Mouse (Mus musculus) intestine, embryonic 15.5 days (tissue): ENCODE results near the gene Akna. TPM values are rescaled to one million over a fixed set of nuclear protein-coding genes. Genes with fewer than 3 reads are reported as not detected.
A peak's percentile ranks its signal among the peaks of the same experiment; 100 is the strongest.

Experiments used
- ATAC-seq: fragments of 200-750 bp; cut with Nextera tagmentation; 2 replicates; pipeline ENCODE4 v1.8.0; 2017; ENCODE audit warnings: moderate TSS enrichment, moderate library complexity
- H3K27ac ChIP-seq: fragments of 300-500 bp; sonication (generic); 2 replicates; pipeline ENCODE4 v1.5.1; 2015; ENCODE audit warnings: mild to moderate bottlenecking, inconsistent platforms
- H3K27me3 ChIP-seq: fragments of 300-500 bp; sonication (generic); replicated peaks from 2 replicates; pipeline ENCODE4 v1.6.1; 2015; ENCODE audit warnings: inconsistent platforms
- H3K36me3 ChIP-seq: fragments of 300-500 bp; sonication (generic); 2 replicates; pipeline ENCODE4 v1.6.1; 2015; ENCODE audit warnings: inconsistent platforms
- H3K4me1 ChIP-seq: fragments of 300-500 bp; sonication (generic); replicated peaks from 2 replicates; pipeline ENCODE4 v1.6.1; 2015; ENCODE audit warnings: inconsistent platforms
- H3K4me2 ChIP-seq: fragments of 300-500 bp; sonication (generic); replicated peaks from 2 replicates; pipeline ENCODE4 v1.6.1; 2015; ENCODE audit warnings: mild to moderate bottlenecking, inconsistent platforms
- H3K4me3 ChIP-seq: fragments of 300-500 bp; sonication (generic); replicated peaks from 2 replicates; pipeline ENCODE4 v1.5.1; 2015; ENCODE audit warnings: inconsistent platforms
- H3K9ac ChIP-seq: fragments of 300-500 bp; sonication (generic); 2 replicates; pipeline ENCODE4 v1.6.1; 2015; ENCODE audit warnings: inconsistent platforms
- H3K9me3 ChIP-seq: fragments of 300-500 bp; sonication (generic); 2 replicates; pipeline ENCODE4 v1.6.1; 2016; ENCODE audit warnings: inconsistent platforms
- WGBS: fragments of 180-500 bp; shearing (Covaris S2); methylation state at CpG from one replicate; pipeline ENCODE4 v1.1.7; 2015; 5-methylcytosine and 5-hydroxymethylcytosine counted together
- polyA plus RNA-seq: library from polyadenylated mRNA; unstranded; fragments of >200 nt; fragmentation: Nextera tagmentation; extraction: Ambion mirVana; gene quantifications from 2 replicates; pipeline ENCODE4 v1.2.1, GENCODE M21; 2015

Akna gene
- polyA plus RNA-seq, 1 experiment from 2014 or later = 5.6 TPM

DNA sequence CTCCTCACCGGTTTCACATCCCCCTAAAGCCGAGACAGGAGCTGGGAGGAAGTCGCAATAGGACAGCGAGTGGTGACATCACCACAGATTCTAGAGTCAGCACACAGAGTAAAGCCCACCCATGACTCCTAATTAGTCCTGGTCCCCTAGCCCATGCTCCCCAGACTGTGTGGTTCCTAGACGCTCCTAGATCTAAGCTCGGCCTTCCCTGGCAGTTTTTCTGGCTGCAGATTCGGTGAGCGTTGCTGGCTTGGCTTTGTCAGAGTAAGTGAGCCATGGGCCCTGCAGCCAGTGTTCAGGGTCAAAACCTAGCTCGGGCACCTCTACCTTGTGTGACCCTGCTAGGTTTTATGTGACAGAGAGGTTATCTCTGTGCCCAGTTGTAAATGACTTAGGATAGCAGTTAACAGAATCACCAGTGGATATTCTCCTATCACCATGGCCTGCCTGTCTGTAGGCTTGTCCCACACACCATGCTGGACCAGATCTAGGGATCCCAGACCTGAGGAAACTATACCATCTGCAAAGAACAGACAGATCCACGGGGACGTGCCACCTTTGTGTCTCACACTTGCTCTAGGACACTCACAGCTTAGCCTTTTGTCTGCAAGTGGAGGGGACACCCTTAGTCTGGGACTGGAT, 13.1 kb downstream of the Akna start:
- H3K4me3 ChIP-seq = no peak overlapping the region
- 72% methylated on average over 11 of the region's 11 CpGs for WGBS
- no peaks in the 10 kb centered on the region for H3K27me3 ChIP-seq
- 0 out of 2 replicates have a peak, but pooled peaks cover 2% of the 10 kb centered on the region for H3K4me1 ChIP-seq
- no peak overlapping the region for H3K27ac ChIP-seq
- ATAC-seq = no peak
- H3K36me3 ChIP-seq = peaks cover 6% of the 10 kb centered on the region; the same call in 1 of the 2 replicates
- no peak overlapping the region for H3K9ac ChIP-seq
- H3K9me3 ChIP-seq = no peaks in the 10 kb centered on the region
- no peak overlapping the region for H3K4me2 ChIP-seq

DNA sequence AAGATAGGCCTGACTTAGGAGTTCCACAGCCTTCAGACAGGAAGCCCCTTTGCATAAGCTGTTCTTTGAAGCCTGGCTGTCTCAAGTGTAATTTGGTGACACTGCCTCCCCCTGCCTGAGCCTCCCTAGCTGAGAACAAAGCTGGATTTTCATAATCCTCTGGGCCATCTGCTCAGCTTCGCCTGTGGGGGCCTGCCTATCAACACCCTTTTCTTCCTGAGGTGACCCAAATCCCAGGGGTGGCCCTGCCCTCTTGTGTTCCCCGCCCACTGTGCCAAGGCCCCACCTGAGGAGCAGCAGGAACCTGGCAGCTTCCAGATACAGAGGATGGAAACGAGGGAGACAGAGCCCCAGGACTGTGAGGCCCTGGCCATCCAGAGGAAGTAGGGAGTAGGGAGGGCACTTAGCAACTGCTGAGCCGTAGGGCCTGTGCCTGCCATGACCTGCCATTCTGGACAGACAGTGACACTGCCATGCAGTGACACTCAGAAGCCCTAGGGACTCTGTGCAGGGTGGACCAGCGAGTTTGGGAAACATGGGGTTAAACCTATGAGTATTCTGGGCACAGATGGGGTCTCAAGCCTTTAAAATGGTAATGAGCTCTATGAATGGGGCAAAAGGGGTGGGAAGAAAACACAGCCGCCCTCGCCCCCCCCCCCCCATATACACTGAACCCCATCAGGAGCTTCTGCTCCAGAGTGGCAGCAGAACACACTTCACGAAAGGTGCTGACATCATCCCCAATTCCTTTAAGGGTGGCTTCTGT, 13.8 kb downstream of the Akna start:
- no peak overlapping the region for H3K4me3 ChIP-seq
- H3K27me3 ChIP-seq = no peaks in the 10 kb centered on the region
- 0 out of 2 replicates have a peak, but pooled peaks cover 2% of the 10 kb centered on the region for H3K4me1 ChIP-seq
- 0 out of 2 replicates have a peak, but pooled peaks cover 2% of the 10 kb centered on the region for H3K36me3 ChIP-seq
- WGBS = 51% methylated on average over 8 of the region's 8 CpGs
- no peak overlapping the region for H3K27ac ChIP-seq
- H3K9ac ChIP-seq = no peak overlapping the region
- ATAC-seq = no peak
- no peaks in the 10 kb centered on the region for H3K9me3 ChIP-seq
- H3K4me2 ChIP-seq = no peak overlapping the region

GRCm38 (mm10) chr4:63388029-63388428, 15.1 kb downstream of the Akna start:
- WGBS = 85% methylated on average over 6 of the region's 6 CpGs
- Histone ChIP-seq H3K4me3 (no peak overlapping the region), H3K9ac (no peak overlapping the region), H3K27ac (no peak overlapping the region), H3K4me1 (0 out of 2 replicates have a peak, but pooled peaks cover 2% of the 10 kb centered on the region), H3K9me3 (no peaks in the 10 kb centered on the region), H3K36me3 (no peaks in the 10 kb centered on the region; the same call in 1 of the 2 replicates), H3K27me3 (no peaks in the 10 kb centered on the region), H3K4me2 (no peak overlapping the region)
- ATAC-seq = no peak

DNA sequence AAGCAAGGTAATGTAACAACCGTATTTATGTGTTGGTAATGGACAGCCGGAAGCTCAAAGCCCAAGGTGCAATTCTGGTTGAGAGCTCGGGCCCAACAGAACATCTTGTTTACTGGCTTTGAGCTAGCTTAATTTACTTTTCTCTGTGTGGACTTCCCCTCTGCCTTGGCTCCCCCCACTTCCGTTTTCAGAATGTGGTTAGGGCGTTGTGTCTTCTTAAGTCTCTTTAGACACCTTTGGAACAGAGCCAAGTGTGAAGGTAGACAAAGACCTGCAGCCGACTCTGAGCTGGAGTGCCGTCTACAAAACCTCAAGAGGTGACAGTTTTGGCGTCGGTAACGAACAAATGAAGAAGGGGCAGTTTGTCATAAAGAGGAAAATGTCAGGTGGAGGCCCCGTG, 17.4 kb downstream of the Akna start:
- no peak overlapping the region for H3K27ac ChIP-seq
- 0 out of 2 replicates have a peak, but pooled peaks cover 2% of the 10 kb centered on the region for H3K4me1 ChIP-seq
- H3K9me3 ChIP-seq = no peaks in the 10 kb centered on the region
- H3K9ac ChIP-seq = no peak overlapping the region
- H3K4me2 ChIP-seq = no peak overlapping the region
- H3K4me3 ChIP-seq = no peak overlapping the region
- H3K27me3 ChIP-seq = no peaks in the 10 kb centered on the region
- 77% methylated on average over 11 of the region's 11 CpGs for WGBS
- peaks cover 9% of the 10 kb centered on the region for H3K36me3 ChIP-seq
- ATAC-seq = no peak

DNA sequence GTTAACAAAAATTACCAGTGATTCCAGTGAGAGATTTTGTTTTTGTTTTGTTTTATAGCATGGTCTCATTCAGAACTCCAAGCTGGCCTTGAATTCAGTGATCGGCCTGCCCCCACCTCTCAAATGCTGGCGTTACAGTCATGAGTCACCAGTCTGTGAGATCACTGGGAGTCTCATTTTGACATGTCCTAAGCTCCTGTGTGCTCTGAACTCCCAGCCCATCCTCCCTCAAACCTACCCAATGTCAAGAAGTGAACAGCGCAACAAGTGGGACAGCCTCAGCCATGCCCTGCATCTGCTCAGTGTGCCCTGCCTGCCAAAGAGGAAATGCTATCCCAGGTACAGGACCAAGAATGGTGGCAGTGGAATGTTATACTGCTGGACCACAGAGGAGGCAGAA, 17.9 kb downstream of the Akna start:
- no peak overlapping the region for H3K27ac ChIP-seq
- H3K36me3 ChIP-seq = peaks cover 9% of the 10 kb centered on the region
- no peaks in the 10 kb centered on the region for H3K4me1 ChIP-seq
- no peaks in the 10 kb centered on the region for H3K9me3 ChIP-seq
- no peak overlapping the region for H3K9ac ChIP-seq
- 88% methylated on average over 3 of the region's 3 CpGs for WGBS
- H3K4me2 ChIP-seq = no peak overlapping the region
- no peak for ATAC-seq
- no peaks in the 10 kb centered on the region for H3K27me3 ChIP-seq
- no peak overlapping the region for H3K4me3 ChIP-seq

GRCm38 (mm10) chr4:63384262-63384661, 18.9 kb downstream of the Akna start:
- Histone ChIP-seq H3K9ac (no peak overlapping the region), H3K27me3 (no peaks in the 10 kb centered on the region), H3K4me3 (no peak overlapping the region), H3K4me1 (no peaks in the 10 kb centered on the region), H3K36me3 (peaks cover 9% of the 10 kb centered on the region), H3K9me3 (no peaks in the 10 kb centered on the region), H3K4me2 (no peak overlapping the region), H3K27ac (no peak overlapping the region)
- no peak for ATAC-seq
- WGBS = 89% methylated on average over 4 of the region's 4 CpGs

DNA sequence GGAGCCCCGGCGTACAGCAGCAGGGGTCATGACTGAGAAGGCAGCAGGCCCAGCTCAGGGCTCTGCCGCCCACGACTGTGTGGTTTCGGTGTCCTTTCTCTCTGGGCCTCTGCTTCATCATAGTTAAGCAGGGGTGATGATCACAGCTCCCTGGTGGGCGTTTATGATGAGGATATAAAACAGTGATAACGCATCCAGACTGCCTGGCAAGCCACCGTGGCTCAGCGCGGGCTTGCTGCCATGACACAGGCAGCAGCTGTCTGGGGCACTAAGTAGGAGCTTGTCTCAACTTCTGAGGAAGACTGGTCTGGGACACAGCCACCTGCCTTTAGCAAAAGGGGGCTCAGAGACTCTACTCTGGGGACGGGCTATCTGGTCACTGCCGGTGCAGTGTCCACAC, 19.7 kb downstream of the Akna start:
- Histone ChIP-seq H3K27me3 (no peaks in the 10 kb centered on the region), H3K4me3 (no peak overlapping the region), H3K9me3 (no peaks in the 10 kb centered on the region), H3K4me1 (no peaks in the 10 kb centered on the region), H3K9ac (no peak overlapping the region), H3K4me2 (no peak overlapping the region), H3K27ac (no peak overlapping the region), H3K36me3 (peaks cover 17% of the 10 kb centered on the region)
- no peak for ATAC-seq
- WGBS = 81% methylated on average over 12 of the region's 12 CpGs

- H3K36me3 ChIP-seq = peaks cover 19% of the 10 kb centered on the region
- no peak for ATAC-seq
Measured at GRCm38 (mm10) chr4:63382676-63383369, 20.3 kb downstream of the Akna start.

DNA sequence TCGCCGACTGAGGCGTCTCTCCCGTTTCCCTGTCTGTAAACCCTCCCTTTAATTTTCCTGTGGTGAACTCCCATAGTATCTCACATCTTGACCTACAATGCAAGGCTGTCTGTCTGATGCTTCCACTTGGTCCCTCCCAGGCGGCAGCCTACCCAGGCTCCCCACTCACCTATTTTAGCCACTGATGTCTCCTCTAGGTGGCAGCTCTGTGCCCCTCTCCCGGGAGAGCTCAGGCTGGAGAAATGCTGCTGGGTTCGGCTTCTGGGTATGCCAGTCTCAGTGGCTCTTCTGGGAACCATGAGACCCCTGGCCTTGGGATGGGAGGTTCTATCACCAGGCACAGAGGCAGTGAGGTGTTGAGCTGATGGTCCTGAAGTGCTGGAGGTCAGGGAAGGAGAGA, 25.7 kb downstream of the Akna start:
- H3K27ac ChIP-seq = no peak overlapping the region
- no peaks in the 10 kb centered on the region for H3K4me1 ChIP-seq
- no peak overlapping the region for H3K4me2 ChIP-seq
- H3K36me3 ChIP-seq = peaks cover 38% of the 10 kb centered on the region
- H3K4me3 ChIP-seq = no peak overlapping the region
- no peak overlapping the region for H3K9ac ChIP-seq
- WGBS = 69% methylated on average over 7 of the region's 7 CpGs
- no peaks in the 10 kb centered on the region for H3K27me3 ChIP-seq
- no peak for ATAC-seq
- H3K9me3 ChIP-seq = no peaks in the 10 kb centered on the region

More at GRCm38 (mm10) chr4:63382676-63383369, 20.3 kb downstream of the Akna start:
- no peak overlapping the region for H3K9ac ChIP-seq
- no peak overlapping the region for H3K4me2 ChIP-seq
- H3K9me3 ChIP-seq = no peaks in the 10 kb centered on the region
- no peaks in the 10 kb centered on the region for H3K27me3 ChIP-seq
- no peaks in the 10 kb centered on the region for H3K4me1 ChIP-seq
- no peak overlapping the region for H3K27ac ChIP-seq
- no peak overlapping the region for H3K4me3 ChIP-seq
- 87% methylated on average over 4 of the region's 4 CpGs for WGBS

DNA sequence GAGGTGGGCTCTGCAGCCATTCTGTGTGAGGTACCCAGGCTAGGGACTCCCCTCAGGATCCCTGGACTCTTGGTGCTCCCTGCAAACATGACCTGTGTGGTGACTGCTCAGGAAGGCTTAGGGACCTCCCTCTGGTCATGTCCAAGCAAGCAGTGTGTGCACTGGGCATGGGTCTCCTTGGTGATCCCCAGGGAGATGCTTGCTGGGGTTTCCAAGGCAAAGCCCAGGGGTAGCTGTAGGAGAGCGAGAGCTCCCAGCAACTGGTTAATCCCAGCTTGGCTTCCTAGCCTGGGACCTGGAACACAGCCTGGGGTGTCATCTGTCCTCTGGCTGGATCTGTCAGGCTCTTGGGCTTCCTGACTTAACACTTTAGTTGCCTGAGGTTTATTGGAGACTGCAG, 27.8 kb downstream of the Akna start:
- no peak overlapping the region for H3K4me2 ChIP-seq
- H3K4me3 ChIP-seq = no peak overlapping the region
- peaks cover 29% of the 10 kb centered on the region for H3K36me3 ChIP-seq
- no peaks in the 10 kb centered on the region for H3K4me1 ChIP-seq
- H3K9me3 ChIP-seq = no peaks in the 10 kb centered on the region
- no peaks in the 10 kb centered on the region for H3K27me3 ChIP-seq
- WGBS = 63% methylated on average over 1 of the region's 1 CpGs
- H3K27ac ChIP-seq = no peak overlapping the region
- no peak for ATAC-seq
- H3K9ac ChIP-seq = no peak overlapping the region

DNA sequence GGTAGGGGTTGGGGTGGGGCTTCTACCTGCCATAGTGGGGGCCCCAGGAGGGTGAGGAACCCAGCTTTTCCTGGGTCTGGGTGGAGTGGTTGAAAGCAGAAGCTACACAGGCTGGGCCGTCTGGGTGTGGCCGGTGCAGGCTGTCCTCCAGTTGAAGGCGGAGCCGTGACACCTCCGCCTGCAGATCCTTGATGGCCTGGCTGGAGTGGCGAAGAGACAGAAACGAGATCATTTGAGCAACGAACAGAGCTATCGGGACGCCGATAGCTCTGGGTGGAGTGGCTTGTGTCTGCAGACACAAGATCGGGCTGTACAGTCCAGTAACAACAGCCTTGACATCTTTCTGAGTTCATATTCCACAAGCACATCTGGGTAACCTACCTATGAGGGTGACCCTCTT, 28.8 kb downstream of the Akna start:
- Histone ChIP-seq H3K4me1 (no peaks in the 10 kb centered on the region), H3K36me3 (peaks cover 31% of the 10 kb centered on the region), H3K27me3 (no peaks in the 10 kb centered on the region), H3K4me3 (no peak overlapping the region), H3K9me3 (no peaks in the 10 kb centered on the region), H3K4me2 (no peak overlapping the region), H3K27ac (no peak overlapping the region), H3K9ac (no peak overlapping the region)
- WGBS = 71% methylated on average over 12 of the region's 12 CpGs
- ATAC-seq = peak; percentile 58

DNA sequence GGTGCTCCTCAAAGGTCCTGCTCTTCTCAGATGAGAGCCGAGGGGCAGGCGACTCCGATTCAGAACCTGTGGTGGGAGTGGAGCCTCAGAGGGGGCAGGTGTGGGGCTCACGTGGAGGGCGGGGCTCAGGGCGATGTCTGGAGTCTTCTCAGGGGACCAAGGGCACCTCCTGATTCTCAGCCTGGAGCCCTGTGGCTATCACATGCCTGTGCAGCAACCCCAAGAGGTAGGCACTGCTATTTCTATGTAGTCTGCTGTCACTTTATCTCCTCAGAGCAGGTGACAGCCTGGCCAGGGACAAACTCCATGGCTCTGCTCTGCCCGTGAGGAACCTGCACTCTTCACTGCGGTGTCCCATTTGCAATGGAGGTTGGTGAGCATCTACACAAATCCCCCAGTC, 29.8 kb downstream of the Akna start:
- Histone ChIP-seq H3K4me3 (no peak overlapping the region), H3K27me3 (no peaks in the 10 kb centered on the region), H3K4me2 (no peak overlapping the region), H3K36me3 (peaks cover 29% of the 10 kb centered on the region), H3K4me1 (no peaks in the 10 kb centered on the region), H3K9me3 (no peaks in the 10 kb centered on the region), H3K9ac (no peak overlapping the region), H3K27ac (no peak overlapping the region)
- WGBS = 90% methylated on average over 8 of the region's 8 CpGs
- ATAC-seq = no peak
